Mouse (Mus musculus): ENCODE results near the gene Vipas39.
A peak's percentile ranks its signal among the peaks of the same experiment; 100 is the strongest.
"Not testable (repeated sequence)": the region's sequence is repeated elsewhere in the genome, so short reads cannot be mapped to it uniquely, and the experiment has no call there.

Gene Vipas39

GRCm38 (mm10) chr12:87278118-87278730 lies 12.2 kb upstream of the Vipas39 start:
- H3K27me3 ChIP-seq (ENCODE audit: insufficient read depth, low read length) = peaks cover 8% of the 10 kb centered on the region
- no peak overlapping the region for H3K4me3 ChIP-seq (replicated peaks; ENCODE audit: low read length)
- H3K4me1 ChIP-seq (replicated peaks; ENCODE audit: low read depth, low read length) = peaks cover 93% of the 10 kb centered on the region
- no peak for TF ChIP-seq POU5F1 (IDR thresholded peaks at IDR 0.05; ENCODE audit: borderline replicate concordance, low read length)
- no peak for TF ChIP-seq NANOG (IDR thresholded peaks at IDR 0.05; ENCODE audit: borderline replicate concordance, low read length)
- H3K36me3 ChIP-seq (ENCODE audit: insufficient read depth, low read length) = peaks cover 44% of the 10 kb centered on the region
- no peaks in the 10 kb centered on the region for H3K9me3 ChIP-seq (ENCODE audit: low read length)

GRCm38 (mm10) chr12:87277251-87277650 lies 11.2 kb upstream of the Vipas39 start:
- H3K36me3 ChIP-seq (ENCODE audit: insufficient read depth, low read length) = peaks cover 53% of the 10 kb centered on the region
- H3K4me3 ChIP-seq (replicated peaks; ENCODE audit: low read length); H3K9me3 ChIP-seq (ENCODE audit: low read length): not testable (repeated sequence)

GRCm38 (mm10) chr12:87274853-87275831 lies 9.1 kb upstream of the Vipas39 start:
- TF ChIP-seq CTCF (conservative IDR thresholded peaks at IDR 0.05; ENCODE audit: low read length) (no peak), NANOG (IDR thresholded peaks at IDR 0.05; ENCODE audit: borderline replicate concordance, low read length) (no peak), POU5F1 (IDR thresholded peaks at IDR 0.05; ENCODE audit: borderline replicate concordance, low read length) (no peak)
- Histone ChIP-seq H3K4me1 (replicated peaks; ENCODE audit: low read depth, low read length) (peaks cover 97% of the 10 kb centered on the region), H3K9me3 (ENCODE audit: low read length) (no peaks in the 10 kb centered on the region), H3K27me3 (ENCODE audit: insufficient read depth, low read length) (no peaks in the 10 kb centered on the region), H3K4me3 (replicated peaks; ENCODE audit: low read length) (no peak overlapping the region; the same call in 1 of the 2 replicates), H3K36me3 (ENCODE audit: insufficient read depth, low read length) (peaks cover 75% of the 10 kb centered on the region)

More at GRCm38 (mm10) chr12:87277251-87277650, 11.2 kb upstream of the Vipas39 start:
- not testable (repeated sequence) for H3K27me3 ChIP-seq (ENCODE audit: insufficient read depth, low read length)
- H3K4me1 ChIP-seq (replicated peaks; ENCODE audit: low read depth, low read length) = peaks cover 93% of the 10 kb centered on the region

- Histone ChIP-seq H3K9me3 (ENCODE audit: low read length) (no peaks in the 10 kb centered on the region), H3K36me3 (ENCODE audit: insufficient read depth, low read length) (peaks cover 64% of the 10 kb centered on the region), H3K4me3 (replicated peaks; ENCODE audit: low read length) (peak overlapping the region; percentile 97), H3K4me1 (replicated peaks; ENCODE audit: low read depth, low read length) (peaks cover 64% of the 10 kb centered on the region), H3K27me3 (ENCODE audit: insufficient read depth, low read length) (no peaks in the 10 kb centered on the region)
- TF ChIP-seq POU5F1 (IDR thresholded peaks at IDR 0.05; ENCODE audit: borderline replicate concordance, low read length) (no peak), CTCF (conservative IDR thresholded peaks at IDR 0.05; ENCODE audit: low read length) (peak; percentile 53)
These were observed 1.6 kb upstream of the Vipas39 start for GRCm38 (mm10) chr12:87267682-87268081.

- no peak for TF ChIP-seq POU5F1 (IDR thresholded peaks at IDR 0.05; ENCODE audit: borderline replicate concordance, low read length)
- no peak for TF ChIP-seq NANOG (IDR thresholded peaks at IDR 0.05; ENCODE audit: borderline replicate concordance, low read length)
- TF ChIP-seq CTCF (conservative IDR thresholded peaks at IDR 0.05; ENCODE audit: low read length) = no peak
- peaks cover 57% of the 10 kb centered on the region for H3K4me1 ChIP-seq (replicated peaks; ENCODE audit: low read depth, low read length)
- H3K4me3 ChIP-seq (replicated peaks; ENCODE audit: low read length) = peak overlapping the region; percentile 97
- H3K9me3 ChIP-seq (ENCODE audit: low read length) = no peaks in the 10 kb centered on the region
- no peaks in the 10 kb centered on the region for H3K27me3 ChIP-seq (ENCODE audit: insufficient read depth, low read length)
- H3K36me3 ChIP-seq (ENCODE audit: insufficient read depth, low read length) = peaks cover 64% of the 10 kb centered on the region
These were observed 959 bp upstream of the Vipas39 start for GRCm38 (mm10) chr12:87266827-87267603.

- H3K36me3 ChIP-seq (ENCODE audit: insufficient read depth, low read length) = peaks cover 64% of the 10 kb centered on the region
- peak overlapping the region; percentile 97 for H3K4me3 ChIP-seq (replicated peaks; ENCODE audit: low read length)
- peaks cover 42% of the 10 kb centered on the region for H3K4me1 ChIP-seq (replicated peaks; ENCODE audit: low read depth, low read length)
- H3K27me3 ChIP-seq (ENCODE audit: insufficient read depth, low read length) = no peaks in the 10 kb centered on the region
- TF ChIP-seq POU5F1 (IDR thresholded peaks at IDR 0.05; ENCODE audit: borderline replicate concordance, low read length) (no peak), NANOG (IDR thresholded peaks at IDR 0.05; ENCODE audit: borderline replicate concordance, low read length) (no peak), CTCF (conservative IDR thresholded peaks at IDR 0.05; ENCODE audit: low read length) (no peak)
- H3K9me3 ChIP-seq (ENCODE audit: low read length) = no peaks in the 10 kb centered on the region
These were observed 612 bp downstream of the Vipas39 start for GRCm38 (mm10) chr12:87265444-87265843.

GRCm38 (mm10) chr12:87260562-87260961 lies 5.5 kb downstream of the Vipas39 start:
- Histone ChIP-seq H3K4me3 (replicated peaks; ENCODE audit: low read length) (no peak overlapping the region), H3K9me3 (ENCODE audit: low read length) (no peaks in the 10 kb centered on the region), H3K4me1 (replicated peaks; ENCODE audit: low read depth, low read length) (peaks cover 17% of the 10 kb centered on the region), H3K27me3 (ENCODE audit: insufficient read depth, low read length) (no peaks in the 10 kb centered on the region), H3K36me3 (ENCODE audit: insufficient read depth, low read length) (peaks cover 80% of the 10 kb centered on the region)
- TF ChIP-seq POU5F1 (IDR thresholded peaks at IDR 0.05; ENCODE audit: borderline replicate concordance, low read length) = no peak
- TF ChIP-seq CTCF (conservative IDR thresholded peaks at IDR 0.05; ENCODE audit: low read length) = no peak
- TF ChIP-seq NANOG (IDR thresholded peaks at IDR 0.05; ENCODE audit: borderline replicate concordance, low read length) = no peak

GRCm38 (mm10) chr12:87256629-87257028 lies 9.4 kb downstream of the Vipas39 start:
- Histone ChIP-seq H3K4me1 (replicated peaks; ENCODE audit: low read depth, low read length) (peaks cover 8% of the 10 kb centered on the region; the same call in 1 of the 2 replicates), H3K4me3 (replicated peaks; ENCODE audit: low read length) (no peak overlapping the region), H3K36me3 (ENCODE audit: insufficient read depth, low read length) (peaks cover 90% of the 10 kb centered on the region), H3K27me3 (ENCODE audit: insufficient read depth, low read length) (no peaks in the 10 kb centered on the region), H3K9me3 (ENCODE audit: low read length) (no peaks in the 10 kb centered on the region)
- TF ChIP-seq NANOG (IDR thresholded peaks at IDR 0.05; ENCODE audit: borderline replicate concordance, low read length) = no peak
